In genomic region chr17:85865940-85866339, GRCm38 (mm10) we compare ENCODE assay signal across 16 mouse cellular contexts.
"Had no signal": no experiment of that assay in that cellular context is flagged by ENCODE, and none has a peak within 500 bp of the region (broad histone marks: within the 10 kb centered on the region; RNA-seq: fewer than 3 reads in every experiment).

No protein-coding gene starts in this region.

- H3K4me3 ChIP-seq: neural tube, embryonic 13.5 days; neural tube, embryonic 15.5 days; stomach, embryonic 15.5 days had no signal

- H3K4me2 ChIP-seq: neural tube, embryonic 13.5 days; neural tube, embryonic 15.5 days; stomach, embryonic 15.5 days had no signal

- H3K36me3 ChIP-seq: neural tube, embryonic 13.5 days; neural tube, embryonic 15.5 days; stomach, embryonic 15.5 days had no signal

- H3K27ac ChIP-seq: neural tube, embryonic 13.5 days; neural tube, embryonic 15.5 days; stomach, embryonic 15.5 days; stomach, postnatal 0 days had no signal

- DNase-seq: retina, postnatal 1 day; right cerebral cortex, adult 18-20 months; right cerebral cortex, postnatal 14 days; right cerebral cortex, postnatal 25 days; right cerebral cortex, postnatal 4 days; spleen, adult 18-20 months; thymus, adult 18-20 months; thymus, adult 2 months; thymus, postnatal 14 days; thymus, postnatal 25 days; thymus, postnatal 36 days; thymus, postnatal 4 days had no signal

- H3K9ac ChIP-seq: neural tube, embryonic 13.5 days; neural tube, embryonic 15.5 days; stomach, embryonic 15.5 days had no signal

- H3K9me3 ChIP-seq: neural tube, embryonic 13.5 days; neural tube, embryonic 15.5 days; stomach, embryonic 15.5 days had no signal

- H3K27me3 ChIP-seq: neural tube, embryonic 15.5 days; stomach, embryonic 15.5 days had no signal
